Mouse (Mus musculus) liver, embryonic 14 days (tissue): Measurements from ENCODE around the gene BC061212. TPM values are rescaled to one million over a fixed set of nuclear protein-coding genes. Genes with fewer than 3 reads are reported as not detected.

Source experiments
- polyA plus RNA-seq: library from polyadenylated mRNA; depleted of rRNA; stranded (reverse); fragments of >200 nt; gene quantifications from 2 replicates; pipeline ENCODE4 v1.2.3, GENCODE M21; 2012; rRNA removed

Gene BC061212
- not detected in 2 replicates for polyA plus RNA-seq

DNA sequence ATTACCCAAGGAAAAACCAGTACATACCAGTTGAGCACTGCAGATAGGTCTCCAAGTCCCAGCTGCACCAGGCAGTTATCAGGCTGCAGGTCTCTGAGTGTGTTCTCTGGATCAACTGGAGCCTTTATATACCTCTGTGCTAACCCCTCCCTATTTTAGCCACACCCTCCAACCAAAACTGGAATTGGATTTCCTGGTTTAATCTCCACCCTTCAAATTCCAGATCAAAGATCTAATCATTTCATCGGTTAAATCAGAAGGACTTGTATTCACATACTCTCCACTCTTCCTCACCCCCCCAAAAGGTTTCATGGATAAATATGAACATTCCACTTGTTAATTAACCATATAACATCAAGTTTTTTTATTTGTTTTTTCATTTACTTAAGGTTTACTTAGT, at the start of gene BC061212:
BC061212 (minus strand) TSS at position 101 of the 400 bp plus-strand sequence.

DNA sequence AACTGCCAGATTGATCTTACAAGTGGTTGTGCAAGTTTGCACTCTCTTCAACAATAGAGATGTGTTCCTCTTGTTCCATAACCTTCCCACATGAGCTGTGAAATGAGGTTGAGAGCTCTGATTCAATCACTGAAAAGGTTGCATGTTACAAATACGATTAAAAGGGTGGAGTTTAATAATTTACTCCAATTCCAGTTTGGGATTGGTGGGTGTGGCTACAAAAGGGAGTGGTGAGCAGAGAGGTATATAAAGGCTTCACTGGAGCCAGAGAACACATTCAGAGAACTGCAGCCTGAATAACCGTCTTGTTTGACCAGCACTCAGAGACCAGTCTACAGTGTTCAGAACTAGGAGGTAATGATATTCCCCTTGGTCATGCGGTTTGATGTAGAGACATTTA, 5.7 kb upstream of the BC061212 start, which contains the start of gene Gm6351:
Gm6351 (plus strand) TSS at position 301 of the 400 bp plus-strand sequence.

Other genes starting within 250 kb of the BC061212 start
- not detected in 2 replicates for gene Gm7792, start 226.8 kb downstream of the BC061212 start, polyA plus RNA-seq
- gene Gm16429, start 141.5 kb downstream of the BC061212 start, polyA plus RNA-seq: not detected in 2 replicates
- not detected in 2 replicates for gene Gm6351, start 5.8 kb upstream of the BC061212 start, polyA plus RNA-seq
- gene Gm3106, start 147.5 kb upstream of the BC061212 start, polyA plus RNA-seq: not detected in 2 replicates
- not detected in 2 replicates for gene A430089I19Rik, start 236.3 kb upstream of the BC061212 start, polyA plus RNA-seq
- gene Gm6502, start 243.9 kb upstream of the BC061212 start, polyA plus RNA-seq: not detected in 2 replicates